ENCODE assay signal across 11 mouse cellular contexts in genomic region chr9:65372449-65372848, GRCm38 (mm10). TPM values are rescaled to one million over a fixed set of nuclear protein-coding genes. Genes with fewer than 3 reads are reported as not detected.
DNase-seq lines count a peak whose midpoint lies in the region; ATAC-seq lines count a peak whose summit lies in the region.
"Had no signal": no experiment of that assay in that cellular context is flagged by ENCODE, and none has a peak within 500 bp of the region (broad histone marks: within the 10 kb centered on the region; RNA-seq: fewer than 3 reads in every experiment).

No protein-coding gene starts in this region.

- no peak overlapping the region for H3K4me3 ChIP-seq in embryonic facial prominence, embryonic 11.5 days (ENCODE audit: low read depth, low read length)
- no peak overlapping the region for H3K4me3 ChIP-seq in embryonic facial prominence, embryonic 10.5 days
- H3K4me3 ChIP-seq in midbrain, embryonic 14.5 days (replicated peaks; ENCODE audit: low read depth, low read length) = no peak overlapping the region
- H3K4me3 ChIP-seq in midbrain, embryonic 16.5 days (ENCODE audit: low read depth, low read length) = no peak overlapping the region
- H3K4me3 ChIP-seq: forebrain, embryonic 15.5 days had no signal

- no peak for ATAC-seq in embryonic facial prominence, embryonic 11.5 days (replicated peaks; ENCODE audit: insufficient number of reproducible peaks, low FRiP score, low TSS enrichment, low read depth)
- ATAC-seq in midbrain, embryonic 14.5 days (ENCODE audit: low FRiP score, low TSS enrichment) = no peak
- ATAC-seq in midbrain, embryonic 16.5 days = no peak
- ATAC-seq in erythroid progenitor cell, adult 5-6 weeks (replicated peaks; ENCODE audit: low FRiP score, poor library complexity, severe bottlenecking) = no peak
- ATAC-seq in megakaryocyte progenitor cell, adult 5-6 weeks (replicated peaks; ENCODE audit: poor library complexity) = no peak; the same call in 1 of the 2 replicates
- ATAC-seq: forebrain, embryonic 15.5 days had no signal

- intact Hi-C loops in gastrocnemius, postnatal 14 days (cut with DNase I; ENCODE audit: low total_unique reads) = loop anchor here (2.0 to 5.0 kb wide), 2 partner anchors 26 to 40 kb away; partner anchors contain the start of gene Pdcd7

- no peak overlapping the region for H3K9ac ChIP-seq in embryonic facial prominence, embryonic 11.5 days (replicated peaks; ENCODE audit: low read length)
- H3K9ac ChIP-seq in midbrain, embryonic 14.5 days (replicated peaks; ENCODE audit: low read length) = no peak overlapping the region
- no peak overlapping the region for H3K9ac ChIP-seq in midbrain, embryonic 16.5 days (ENCODE audit: low read depth, low read length)
- H3K9ac ChIP-seq: forebrain, embryonic 15.5 days had no signal

- no peak overlapping the region for H3K27ac ChIP-seq in embryonic facial prominence, embryonic 11.5 days (replicated peaks; ENCODE audit: low read depth, low read length)
- H3K27ac ChIP-seq in embryonic facial prominence, embryonic 10.5 days (replicated peaks) = no peak overlapping the region
- no peak overlapping the region for H3K27ac ChIP-seq in midbrain, embryonic 14.5 days (replicated peaks; ENCODE audit: low read depth, low read length)
- no peak overlapping the region for H3K27ac ChIP-seq in midbrain, embryonic 16.5 days (ENCODE audit: low read length)
- H3K27ac ChIP-seq: forebrain, embryonic 15.5 days had no signal

- DNase-seq in embryonic facial prominence, embryonic 11.5 days (ENCODE audit: low spot score) = peak; percentile 12
- DNase-seq in embryonic facial prominence, embryonic 10.5 days (ENCODE audit: low spot score) = no peak
- DNase-seq in midbrain, embryonic 14.5 days = peak; percentile 23
- DNase-seq in gastrocnemius, postnatal 14 days = peak; percentile 41
- peak; percentile 23 for DNase-seq in splenic B cell, adult 2 months (ENCODE audit: low read depth, low spot score)

- 78% methylated on average over 4 of the region's 4 CpGs for WGBS in embryonic facial prominence, embryonic 11.5 days
- 75% methylated on average over 4 of the region's 4 CpGs for WGBS in embryonic facial prominence, embryonic 10.5 days
- 85% methylated on average over 4 of the region's 4 CpGs for WGBS in midbrain, embryonic 14.5 days
- WGBS in midbrain, embryonic 16.5 days = 77% methylated on average over 4 of the region's 4 CpGs

- no peaks in the 10 kb centered on the region for H3K27me3 ChIP-seq in embryonic facial prominence, embryonic 11.5 days (ENCODE audit: control insufficient read depth, insufficient read depth, low read length)
- no peaks in the 10 kb centered on the region for H3K27me3 ChIP-seq in embryonic facial prominence, embryonic 10.5 days (replicated peaks; ENCODE audit: low read depth, poor library complexity, severe bottlenecking)
- H3K27me3 ChIP-seq in midbrain, embryonic 14.5 days (ENCODE audit: control insufficient read depth, insufficient read depth, low read length) = no peaks in the 10 kb centered on the region
- no peaks in the 10 kb centered on the region for H3K27me3 ChIP-seq in midbrain, embryonic 16.5 days (ENCODE audit: control insufficient read depth, insufficient read depth, low read depth, low read length)
- no peaks in the 10 kb centered on the region for H3K27me3 ChIP-seq in splenic B cell, adult 2 months (ENCODE audit: control insufficient read depth, insufficient read depth, low read length, poor library complexity, severe bottlenecking)
- H3K27me3 ChIP-seq: forebrain, embryonic 15.5 days had no signal

- no peaks in the 10 kb centered on the region for H3K36me3 ChIP-seq in embryonic facial prominence, embryonic 11.5 days (replicated peaks; ENCODE audit: control insufficient read depth, insufficient read depth, low read depth, low read length)
- H3K36me3 ChIP-seq in embryonic facial prominence, embryonic 10.5 days (replicated peaks) = peaks cover 33% of the 10 kb centered on the region
- H3K36me3 ChIP-seq in midbrain, embryonic 14.5 days (ENCODE audit: control insufficient read depth, insufficient read depth, low read length) = peaks cover 30% of the 10 kb centered on the region
- peaks cover 6% of the 10 kb centered on the region; the same call in 1 of the 2 replicates for H3K36me3 ChIP-seq in midbrain, embryonic 16.5 days (ENCODE audit: control insufficient read depth, insufficient read depth, low read length)
- H3K36me3 ChIP-seq in splenic B cell, adult 2 months (ENCODE audit: control insufficient read depth, insufficient read depth, low read length, poor library complexity, severe bottlenecking) = no peaks in the 10 kb centered on the region

- H3K4me1 ChIP-seq in embryonic facial prominence, embryonic 11.5 days (ENCODE audit: control insufficient read depth, insufficient read depth, low read length) = no peaks in the 10 kb centered on the region
- 0 out of 2 replicates have a peak, but pooled peaks cover 6% of the 10 kb centered on the region for H3K4me1 ChIP-seq in embryonic facial prominence, embryonic 10.5 days
- no peaks in the 10 kb centered on the region for H3K4me1 ChIP-seq in midbrain, embryonic 14.5 days (ENCODE audit: control insufficient read depth, insufficient read depth, low read length)
- H3K4me1 ChIP-seq in midbrain, embryonic 16.5 days (ENCODE audit: control insufficient read depth, insufficient read depth, low read length) = no peaks in the 10 kb centered on the region
- H3K4me1 ChIP-seq: forebrain, embryonic 15.5 days had no signal

- H3K9me3 ChIP-seq in embryonic facial prominence, embryonic 11.5 days (replicated peaks; ENCODE audit: control insufficient read depth, low read length) = no peaks in the 10 kb centered on the region
- H3K9me3 ChIP-seq in embryonic facial prominence, embryonic 10.5 days = no peaks in the 10 kb centered on the region
- no peaks in the 10 kb centered on the region for H3K9me3 ChIP-seq in midbrain, embryonic 14.5 days (ENCODE audit: control insufficient read depth, low read length)
- no peaks in the 10 kb centered on the region for H3K9me3 ChIP-seq in midbrain, embryonic 16.5 days (replicated peaks; ENCODE audit: control insufficient read depth, low read length, poor library complexity, severe bottlenecking)
- H3K9me3 ChIP-seq: forebrain, embryonic 15.5 days had no signal

- H3K4me2 ChIP-seq in embryonic facial prominence, embryonic 11.5 days (ENCODE audit: low read depth, low read length) = no peak overlapping the region
- H3K4me2 ChIP-seq in midbrain, embryonic 14.5 days (ENCODE audit: low read length) = no peak overlapping the region
- no peak overlapping the region for H3K4me2 ChIP-seq in midbrain, embryonic 16.5 days (ENCODE audit: low read length)
- H3K4me2 ChIP-seq: forebrain, embryonic 15.5 days had no signal

RNA-seq across cellular contexts. Expression of gene Ubap1l, which starts 11.6 kb away (rescaled TPM):
- polyA plus RNA-seq in embryonic facial prominence, embryonic 11.5 days (2014; fragmentation: Nextera tagmentation; extraction: Ambion mirVana) = 0.31 TPM in 1 of 2 replicates, not detected in the other
- polyA plus RNA-seq in embryonic facial prominence, embryonic 10.5 days (2016; fragmentation: Nextera tagmentation; extraction: Ambion mirVana) = 0.38 and 0.66 TPM in 2 replicates
- polyA plus RNA-seq in midbrain, embryonic 14.5 days (2014; fragmentation: Nextera tagmentation; extraction: Ambion mirVana) = 1.5 and 1.7 TPM in 2 replicates
- polyA plus RNA-seq in midbrain, embryonic 16.5 days (2015; fragmentation: Nextera tagmentation; extraction: Ambion mirVana) = 2.1 and 2.7 TPM in 2 replicates
- total RNA-seq in gastrocnemius, postnatal 14 days (2021) = under 1 TPM; 0.14 to 0.38 TPM
- not detected in 2 replicates for total RNA-seq in erythroid progenitor cell, adult 5-6 weeks (2015; ENCODE audit: low replicate concordance)
- total RNA-seq in erythroid progenitor cell, adult 5-6 weeks (2017; ENCODE audit: low replicate concordance) = not detected in 2 replicates
- total RNA-seq in megakaryocyte progenitor cell, adult 5-6 weeks (2015) = not detected in 2 replicates
- total RNA-seq in megakaryocyte progenitor cell, adult 5-6 weeks (2017) = 0.57 TPM in 1 of 2 replicates, not detected in the other

RNA-seq across cellular contexts. Expression of gene Kbtbd13, which starts 19.0 kb away (rescaled TPM):
- 1.2 and 1.3 TPM in 2 replicates for polyA plus RNA-seq in embryonic facial prominence, embryonic 11.5 days (2014; fragmentation: Nextera tagmentation; extraction: Ambion mirVana)
- polyA plus RNA-seq in embryonic facial prominence, embryonic 10.5 days (2016; fragmentation: Nextera tagmentation; extraction: Ambion mirVana) = 1.0 and 1.2 TPM in 2 replicates
- 0.23 and 0.47 TPM in 2 replicates for polyA plus RNA-seq in midbrain, embryonic 14.5 days (2014; fragmentation: Nextera tagmentation; extraction: Ambion mirVana)
- 0.50 and 0.67 TPM in 2 replicates for polyA plus RNA-seq in midbrain, embryonic 16.5 days (2015; fragmentation: Nextera tagmentation; extraction: Ambion mirVana)
- 10 to 100 TPM in 1 of 2 experiments, 1 to 10 TPM in 1; 5.5 to 10.2 TPM for total RNA-seq in gastrocnemius, postnatal 14 days (2021)
- total RNA-seq in erythroid progenitor cell, adult 5-6 weeks (2015; ENCODE audit: low replicate concordance) = not detected in 2 replicates
- total RNA-seq in erythroid progenitor cell, adult 5-6 weeks (2017; ENCODE audit: low replicate concordance) = not detected in 2 replicates
- total RNA-seq in megakaryocyte progenitor cell, adult 5-6 weeks (2015) = 0.10 TPM in 1 of 2 replicates, not detected in the other
- total RNA-seq in megakaryocyte progenitor cell, adult 5-6 weeks (2017) = 0.17 and 0.37 TPM in 2 replicates

RNA-seq across cellular contexts. Expression of gene Rasl12, which starts 25.9 kb away (rescaled TPM):
- 7.6 and 9.8 TPM in 2 replicates for polyA plus RNA-seq in embryonic facial prominence, embryonic 11.5 days (2014; fragmentation: Nextera tagmentation; extraction: Ambion mirVana)
- 7.6 and 8.3 TPM in 2 replicates for polyA plus RNA-seq in embryonic facial prominence, embryonic 10.5 days (2016; fragmentation: Nextera tagmentation; extraction: Ambion mirVana)
- 6.5 and 7.1 TPM in 2 replicates for polyA plus RNA-seq in midbrain, embryonic 14.5 days (2014; fragmentation: Nextera tagmentation; extraction: Ambion mirVana)
- 7.1 and 8.4 TPM in 2 replicates for polyA plus RNA-seq in midbrain, embryonic 16.5 days (2015; fragmentation: Nextera tagmentation; extraction: Ambion mirVana)
- 1 to 10 TPM; 6.7 to 7.7 TPM for total RNA-seq in gastrocnemius, postnatal 14 days (2021)
- not detected in 2 replicates for total RNA-seq in erythroid progenitor cell, adult 5-6 weeks (2015; ENCODE audit: low replicate concordance)
- not detected in 2 replicates for total RNA-seq in erythroid progenitor cell, adult 5-6 weeks (2017; ENCODE audit: low replicate concordance)
- not detected in 2 replicates for total RNA-seq in megakaryocyte progenitor cell, adult 5-6 weeks (2015)
- not detected in 2 replicates for total RNA-seq in megakaryocyte progenitor cell, adult 5-6 weeks (2017)

RNA-seq across cellular contexts. Expression of gene Pdcd7, which starts 26.5 kb away (rescaled TPM):
- 13.9 and 18.5 TPM in 2 replicates for polyA plus RNA-seq in embryonic facial prominence, embryonic 11.5 days (2014; fragmentation: Nextera tagmentation; extraction: Ambion mirVana)
- 10.3 and 10.6 TPM in 2 replicates for polyA plus RNA-seq in embryonic facial prominence, embryonic 10.5 days (2016; fragmentation: Nextera tagmentation; extraction: Ambion mirVana)
- 10.1 and 13.1 TPM in 2 replicates for polyA plus RNA-seq in midbrain, embryonic 14.5 days (2014; fragmentation: Nextera tagmentation; extraction: Ambion mirVana)
- polyA plus RNA-seq in midbrain, embryonic 16.5 days (2015; fragmentation: Nextera tagmentation; extraction: Ambion mirVana) = 6.5 and 7.2 TPM in 2 replicates
- total RNA-seq in gastrocnemius, postnatal 14 days (2021) = 10 to 100 TPM in 1 of 2 experiments, 1 to 10 TPM in 1; 9.1 to 13.2 TPM
- 7.2 and 13.4 TPM in 2 replicates for total RNA-seq in erythroid progenitor cell, adult 5-6 weeks (2015; ENCODE audit: low replicate concordance)
- total RNA-seq in erythroid progenitor cell, adult 5-6 weeks (2017; ENCODE audit: low replicate concordance) = 8.4 and 13.3 TPM in 2 replicates
- total RNA-seq in megakaryocyte progenitor cell, adult 5-6 weeks (2015) = 16.8 and 20.1 TPM in 2 replicates
- 18.2 and 28.5 TPM in 2 replicates for total RNA-seq in megakaryocyte progenitor cell, adult 5-6 weeks (2017)

RNA-seq across cellular contexts. Expression of gene Slc51b, which starts 50.3 kb away (rescaled TPM):
- not detected in 2 replicates for polyA plus RNA-seq in embryonic facial prominence, embryonic 11.5 days (2014; fragmentation: Nextera tagmentation; extraction: Ambion mirVana)
- not detected in 2 replicates for polyA plus RNA-seq in embryonic facial prominence, embryonic 10.5 days (2016; fragmentation: Nextera tagmentation; extraction: Ambion mirVana)
- not detected in 2 replicates for polyA plus RNA-seq in midbrain, embryonic 14.5 days (2014; fragmentation: Nextera tagmentation; extraction: Ambion mirVana)
- polyA plus RNA-seq in midbrain, embryonic 16.5 days (2015; fragmentation: Nextera tagmentation; extraction: Ambion mirVana) = not detected in 2 replicates
- total RNA-seq in gastrocnemius, postnatal 14 days (2021) = not detected
- not detected in 2 replicates for total RNA-seq in erythroid progenitor cell, adult 5-6 weeks (2015; ENCODE audit: low replicate concordance)
- total RNA-seq in erythroid progenitor cell, adult 5-6 weeks (2017; ENCODE audit: low replicate concordance) = not detected in 2 replicates
- not detected in 2 replicates for total RNA-seq in megakaryocyte progenitor cell, adult 5-6 weeks (2015)
- total RNA-seq in megakaryocyte progenitor cell, adult 5-6 weeks (2017) = not detected in 2 replicates
- total RNA-seq: layer of hippocampus, postnatal 25 days had no signal
- polyA plus RNA-seq: forebrain, embryonic 15.5 days; testis, adult 2 months had no signal
